Mouse (Mus musculus) lung, embryonic 16.5 days (tissue): ENCODE measurements around the gene Uts2. TPM values are rescaled to one million over a fixed set of nuclear protein-coding genes. Genes with fewer than 3 reads are reported as not detected.
"Not testable (repeated sequence)": the region's sequence is repeated elsewhere in the genome, so short reads cannot be mapped to it uniquely, and the experiment has no call there.

Experiments
- ATAC-seq: fragments of 200-750 bp; cut with Nextera tagmentation; 2 replicates; pipeline ENCODE4 v1.8.0; 2017; ENCODE audit warnings: low read depth, mild to moderate bottlenecking, moderate library complexity
- H3K27ac ChIP-seq: fragments of 300-500 bp; sonication (generic); 2 replicates; pipeline ENCODE4 v1.5.1; 2014; ENCODE audit warnings: mild to moderate bottlenecking, control low read depth, low read length
- H3K27me3 ChIP-seq: fragments of 300-500 bp; sonication (generic); 2 replicates; pipeline ENCODE4 v1.6.1; 2014; ENCODE audit warnings: low read depth, low read length, mixed read lengths; ENCODE audit not compliant: control insufficient read depth, insufficient read depth
- H3K36me3 ChIP-seq: fragments of 300-500 bp; sonication (generic); 2 replicates; pipeline ENCODE4 v1.6.1; 2014; ENCODE audit warnings: low read length; ENCODE audit not compliant: control insufficient read depth, insufficient read depth
- H3K4me1 ChIP-seq: fragments of 300-500 bp; sonication (generic); replicated peaks from 2 replicates; pipeline ENCODE4 v1.6.1; 2014; ENCODE audit warnings: low read length, mixed read lengths; ENCODE audit not compliant: control insufficient read depth, insufficient read depth
- H3K4me2 ChIP-seq: fragments of 300-500 bp; sonication (generic); 2 replicates; pipeline ENCODE4 v1.6.1; 2014; ENCODE audit warnings: low read depth, low read length, control low read depth
- H3K4me3 ChIP-seq: fragments of 300-500 bp; sonication (generic); 2 replicates; pipeline ENCODE4 v1.5.1; 2014; ENCODE audit warnings: mild to moderate bottlenecking, low read length, control low read depth
- H3K9ac ChIP-seq: fragments of 300-500 bp; sonication (generic); 2 replicates; pipeline ENCODE4 v1.6.1; 2014; ENCODE audit warnings: low read length, control low read depth
- H3K9me3 ChIP-seq: fragments of 300-500 bp; sonication (generic); 2 replicates; pipeline ENCODE4 v1.6.1; 2016; ENCODE audit warnings: low read length; ENCODE audit not compliant: control insufficient read depth
- WGBS: fragments of 180-500 bp; shearing (Covaris S2); extraction: QIAGEN DNeasy Blood & Tissue Kit; methylation state at CpG from one replicate; pipeline ENCODE4 v1.1.7; 2014; 5-methylcytosine and 5-hydroxymethylcytosine counted together
- polyA plus RNA-seq: library from polyadenylated mRNA; unstranded; fragments of >200 nt; fragmentation: Nextera tagmentation; extraction: Ambion mirVana; gene quantifications from 2 replicates; pipeline ENCODE4 v1.2.1, GENCODE M21; 2015

The Uts2 gene
- polyA plus RNA-seq, 1 experiment from 2014 or later: not detected

GRCm38 (mm10) chr4:151001397-151001796, 4.5 kb downstream of the Uts2 start:
- Histone ChIP-seq H3K9me3 (no peaks in the 10 kb centered on the region), H3K36me3 (peaks cover 2% of the 10 kb centered on the region; the same call in 1 of the 2 replicates), H3K27me3 (no peaks in the 10 kb centered on the region), H3K27ac (no peak overlapping the region), H3K4me1 (no peaks in the 10 kb centered on the region), H3K9ac (no peak overlapping the region), H3K4me2 (no peak overlapping the region), H3K4me3 (no peak overlapping the region)
- no peak for ATAC-seq
- 50% methylated on average over 13 of the region's 13 CpGs for WGBS

GRCm38 (mm10) chr4:151005656-151006318, 8.9 kb downstream of the Uts2 start:
- Histone ChIP-seq H3K9ac (no peak overlapping the region), H3K4me3 (no peak overlapping the region), H3K4me2 (no peak overlapping the region), H3K36me3 (peaks cover 2% of the 10 kb centered on the region; the same call in 1 of the 2 replicates), H3K9me3 (no peaks in the 10 kb centered on the region), H3K27ac (no peak overlapping the region), H3K27me3 (no peaks in the 10 kb centered on the region), H3K4me1 (no peaks in the 10 kb centered on the region)
- 91% methylated on average over 13 of the region's 13 CpGs for WGBS
- no peak for ATAC-seq

GRCm38 (mm10) chr4:151006945-151007344, 10.0 kb downstream of the Uts2 start:
- Histone ChIP-seq H3K36me3 (peaks cover 2% of the 10 kb centered on the region; the same call in 1 of the 2 replicates), H3K9me3 (no peaks in the 10 kb centered on the region), H3K4me2 (no peak overlapping the region), H3K4me1 (no peaks in the 10 kb centered on the region), H3K9ac (no peak overlapping the region), H3K27me3 (no peaks in the 10 kb centered on the region), H3K27ac (no peak overlapping the region), H3K4me3 (no peak overlapping the region)
- ATAC-seq: no peak
- 54% methylated on average over 6 of the region's 6 CpGs for WGBS

GRCm38 (mm10) chr4:151010316-151010715, 13.4 kb downstream of the Uts2 start:
- no peak overlapping the region for H3K4me3 ChIP-seq
- peaks cover 4% of the 10 kb centered on the region; the same call in 1 of the 2 replicates for H3K36me3 ChIP-seq
- WGBS: 81% methylated on average over 7 of the region's 7 CpGs
- H3K4me1 ChIP-seq: no peaks in the 10 kb centered on the region
- H3K9me3 ChIP-seq: no peaks in the 10 kb centered on the region
- ATAC-seq: 0 out of 2 replicates have a peak, but pooled peaks have one; percentile 31
- H3K27me3 ChIP-seq: no peaks in the 10 kb centered on the region
- H3K27ac ChIP-seq: no peak overlapping the region
- H3K9ac ChIP-seq: no peak overlapping the region
- H3K4me2 ChIP-seq: no peak overlapping the region

GRCm38 (mm10) chr4:151015946-151016345, 19.0 kb downstream of the Uts2 start:
- WGBS: 78% methylated on average over 10 of the region's 10 CpGs
- Histone ChIP-seq H3K9ac (no peak overlapping the region), H3K27me3 (no peaks in the 10 kb centered on the region), H3K4me2 (no peak overlapping the region), H3K9me3 (no peaks in the 10 kb centered on the region), H3K36me3 (0 out of 2 replicates have a peak, but pooled peaks cover 2% of the 10 kb centered on the region), H3K4me3 (no peak overlapping the region), H3K27ac (no peak overlapping the region), H3K4me1 (no peaks in the 10 kb centered on the region)
- no peak for ATAC-seq

GRCm38 (mm10) chr4:151017356-151017755, 20.5 kb downstream of the Uts2 start:
- H3K4me3 ChIP-seq, H3K4me1 ChIP-seq, H3K27me3 ChIP-seq, H3K36me3 ChIP-seq, ATAC-seq, H3K27ac ChIP-seq, H3K4me2 ChIP-seq, H3K9ac ChIP-seq, H3K9me3 ChIP-seq: not testable (repeated sequence)
- 96% methylated on average over 1 of the region's 1 CpGs for WGBS

GRCm38 (mm10) chr4:151024152-151024551, 27.3 kb downstream of the Uts2 start:
- Histone ChIP-seq H3K9me3 (no peaks in the 10 kb centered on the region), H3K27me3 (no peaks in the 10 kb centered on the region), H3K9ac (no peak overlapping the region), H3K4me1 (no peaks in the 10 kb centered on the region), H3K27ac (no peak overlapping the region), H3K4me3 (no peak overlapping the region), H3K4me2 (no peak overlapping the region), H3K36me3 (no peaks in the 10 kb centered on the region; the same call in 1 of the 2 replicates)
- no peak for ATAC-seq
- 69% methylated on average over 9 of the region's 9 CpGs for WGBS

- Histone ChIP-seq H3K27me3 (no peaks in the 10 kb centered on the region), H3K4me3 (no peak overlapping the region), H3K9ac (no peak overlapping the region), H3K36me3 (no peaks in the 10 kb centered on the region; the same call in 1 of the 2 replicates), H3K4me2 (no peak overlapping the region), H3K27ac (no peak overlapping the region), H3K4me1 (no peaks in the 10 kb centered on the region), H3K9me3 (no peaks in the 10 kb centered on the region)
- WGBS: 51% methylated on average over 6 of the region's 6 CpGs
- no peak; the same call in 1 of the 2 replicates for ATAC-seq
Measured at GRCm38 (mm10) chr4:151027001-151027400, 30.1 kb downstream of the Uts2 start.

GRCm38 (mm10) chr4:151036521-151036920, 39.6 kb downstream of the Uts2 start:
- Histone ChIP-seq H3K27me3 (no peaks in the 10 kb centered on the region), H3K4me3 (no peak overlapping the region), H3K9me3 (no peaks in the 10 kb centered on the region), H3K4me2 (no peak overlapping the region), H3K27ac (no peak overlapping the region), H3K4me1 (no peaks in the 10 kb centered on the region), H3K36me3 (no peaks in the 10 kb centered on the region), H3K9ac (no peak overlapping the region)
- ATAC-seq: no peak
- WGBS: 85% methylated on average over 7 of the region's 7 CpGs
